Mouse (Mus musculus) liver, embryonic 14.5 days (tissue): ENCODE data around the gene Ms4a6b. TPM values are rescaled to one million over a fixed set of nuclear protein-coding genes. Genes with fewer than 3 reads are reported as not detected.
"Not testable (repeated sequence)": the region's sequence is repeated elsewhere in the genome, so short reads cannot be mapped to it uniquely, and the experiment has no call there.

ENCODE experiments used
- ATAC-seq: fragments of 200-750 bp; cut with Nextera tagmentation; 2 replicates; pipeline ENCODE4 v1.8.0; 2017; ENCODE audit warnings: moderate number of reproducible peaks, mild to moderate bottlenecking, moderate library complexity; ENCODE audit not compliant: insufficient read depth
- DNase-seq, 3 experiments: peaks; one replicate each; pipeline ENCODE4 v3.0.0-alpha.2; 2012 to 2013; ENCODE audit warnings: low read depth in 3 of 3, low spot score in 3 of 3
- H3K27ac ChIP-seq: fragments of 300-500 bp; sonication (generic); 2 replicates; pipeline ENCODE4 v1.5.1; 2014; ENCODE audit warnings: moderate library complexity, mild to moderate bottlenecking, control low read depth, inconsistent platforms
- H3K27me3 ChIP-seq: fragments of 300-500 bp; sonication (generic); 2 replicates; pipeline ENCODE4 v1.6.1; 2014; ENCODE audit warnings: mild to moderate bottlenecking, low read length, moderate library complexity; ENCODE audit not compliant: control insufficient read depth, insufficient read depth
- H3K36me3 ChIP-seq: fragments of 300-500 bp; sonication (generic); replicated peaks from 2 replicates; pipeline ENCODE4 v1.6.1; 2014; ENCODE audit warnings: low read depth; ENCODE audit not compliant: control insufficient read depth, insufficient read depth
- H3K4me1 ChIP-seq, 2 experiments: fragments of 200-500 bp in 1 of 2; fragments of 300-500 bp in 1 of 2; sonication (generic) in 1 of 2; replicated peaks; 2 replicates each; pipeline ENCODE4 v1.6.1; 2012 to 2014; ENCODE audit warnings: antibody characterized with exemption in 1 of 2, inconsistent platforms in 1 of 2, low read length in 1 of 2; ENCODE audit not compliant: control insufficient read depth in 2 of 2, insufficient read depth in 2 of 2
- H3K4me2 ChIP-seq: fragments of 300-500 bp; sonication (generic); 2 replicates; pipeline ENCODE4 v1.6.1; 2014; ENCODE audit warnings: low read depth, mild to moderate bottlenecking, control low read depth, moderate library complexity
- H3K4me3 ChIP-seq, 2 experiments: fragments of 200-500 bp in 1 of 2; fragments of 300-500 bp in 1 of 2; sonication (generic) in 1 of 2; 2 replicates each; pipeline ENCODE4 v1.5.1; 2012 to 2014; ENCODE audit warnings: low read depth in 2 of 2, low read length in 2 of 2, mild to moderate bottlenecking in 2 of 2, control low read depth in 1 of 2, inconsistent platforms in 1 of 2, moderate library complexity in 1 of 2; ENCODE audit not compliant: insufficient read depth in 1 of 2
- H3K9ac ChIP-seq: fragments of 300-500 bp; sonication (generic); replicated peaks from 2 replicates; pipeline ENCODE4 v1.6.1; 2014; ENCODE audit warnings: mild to moderate bottlenecking, control low read depth, moderate library complexity
- H3K9me3 ChIP-seq: fragments of 300-500 bp; sonication (generic); 2 replicates; pipeline ENCODE4 v1.6.1; 2016; ENCODE audit warnings: low read length, mixed read lengths; ENCODE audit not compliant: control insufficient read depth
- CTCF ChIP-seq: IDR thresholded peaks from 2 replicates; pipeline ENCODE4 v1.5.1; 2016; ENCODE audit warnings: antibody characterized with exemption, low read depth, control low read depth
- EP300 ChIP-seq: IDR thresholded peaks from 2 replicates; pipeline ENCODE4 v1.6.1; 2016; ENCODE audit warnings: antibody characterized with exemption, low read depth
- WGBS: fragments of 180-500 bp; shearing (Covaris S2); extraction: QIAGEN DNeasy Blood & Tissue Kit; methylation state at CpG from one replicate; pipeline ENCODE4 v1.1.7; 2014; ENCODE audit not compliant: insufficient replicate concordance; 5-methylcytosine and 5-hydroxymethylcytosine counted together
- polyA plus RNA-seq, 2 experiments: library from polyadenylated mRNA; depleted of rRNA in 1 of 2; stranded (reverse) in 1 of 2; unstranded in 1 of 2; fragments of >200 nt; fragmentation: Nextera tagmentation in 1 of 2; extraction: Ambion mirVana in 1 of 2; gene quantifications; 2 replicates each; pipeline versions ENCODE4 v1.2.1 to v1.2.3; 2012 to 2014

Gene Ms4a6b
- polyA plus RNA-seq, 2 experiments, result 1.7 to 2.2 TPM

DNA sequence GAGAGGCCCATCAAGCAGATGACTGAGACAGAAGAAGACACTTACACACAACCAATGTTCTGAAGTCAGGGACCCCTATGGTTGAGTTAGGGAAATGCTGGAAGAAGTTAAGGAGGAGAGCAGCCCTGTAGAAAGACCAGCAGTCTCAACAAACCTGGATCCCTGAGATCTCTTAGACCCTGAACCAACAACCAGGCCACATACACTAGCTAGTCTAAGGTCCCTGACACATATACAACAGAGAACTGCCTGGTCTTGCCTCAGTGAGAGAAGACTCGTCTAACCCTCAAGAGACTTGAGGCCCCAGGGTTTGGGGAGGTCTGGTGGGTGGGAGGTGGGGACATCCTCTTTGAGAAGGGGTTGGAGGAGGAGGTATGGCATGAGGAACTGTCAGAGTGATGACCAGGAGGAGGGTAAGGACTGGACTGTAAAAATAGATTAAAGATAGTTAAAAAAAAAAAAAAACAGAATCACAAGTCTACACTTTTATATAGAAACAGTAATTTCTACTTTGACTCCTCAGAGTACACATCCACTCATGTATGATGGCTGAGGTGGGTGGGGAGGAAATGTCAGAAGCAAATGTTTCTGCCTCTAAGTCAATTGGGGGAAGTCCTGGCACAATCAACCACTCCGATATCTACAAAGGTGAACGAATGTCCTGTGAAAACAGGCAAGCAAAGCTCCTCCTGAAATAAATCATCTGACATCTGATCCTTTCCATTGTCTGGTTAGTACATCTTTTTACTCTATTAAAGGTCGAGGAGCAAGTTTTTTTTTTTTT is 24.7 kb upstream of the Ms4a6b start:
- H3K9ac ChIP-seq, result no peak overlapping the region
- no peaks in the 10 kb centered on the region for H3K9me3 ChIP-seq
- no peak for TF ChIP-seq EP300
- TF ChIP-seq CTCF, result no peak
- H3K4me3 ChIP-seq, result no peak overlapping the region
- no peaks in the 10 kb centered on the region for H3K4me1 ChIP-seq
- 39% methylated on average over 4 of the region's 4 CpGs for WGBS
- no peak overlapping the region for H3K27ac ChIP-seq
- ATAC-seq (no peak), DNase-seq (no peak)
- no peaks in the 10 kb centered on the region for H3K27me3 ChIP-seq
- no peak overlapping the region for H3K4me2 ChIP-seq
- H3K36me3 ChIP-seq, result no peaks in the 10 kb centered on the region

DNA sequence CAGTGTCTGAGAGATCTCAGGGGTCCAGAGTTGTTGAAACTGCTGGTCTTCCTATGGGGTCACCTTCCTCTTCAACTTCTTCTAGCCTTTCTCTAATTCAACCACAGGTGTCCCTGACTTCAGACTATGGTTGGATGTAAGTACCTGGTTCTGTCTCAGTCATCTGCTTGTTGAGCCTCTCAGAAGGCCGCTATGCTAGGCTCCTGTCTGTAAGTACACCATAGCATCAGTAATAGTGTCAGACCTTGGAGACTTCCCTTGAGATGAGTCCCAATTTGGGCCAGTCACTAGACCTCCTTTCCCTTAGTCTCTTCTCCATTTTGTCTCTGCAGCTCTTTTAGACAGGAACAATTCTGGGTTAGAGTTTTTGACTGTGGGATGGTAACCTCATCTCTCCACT is 23.6 kb upstream of the Ms4a6b start:
- 64% methylated on average over 1 of the region's 1 CpGs for WGBS
- no peak overlapping the region for H3K27ac ChIP-seq
- H3K4me3 ChIP-seq, result no peak overlapping the region
- H3K36me3 ChIP-seq, result no peaks in the 10 kb centered on the region
- H3K9ac ChIP-seq, result no peak overlapping the region
- no peaks in the 10 kb centered on the region for H3K9me3 ChIP-seq
- no peaks in the 10 kb centered on the region for H3K4me1 ChIP-seq
- DNase-seq (no peak), ATAC-seq (no peak)
- TF ChIP-seq EP300 (no peak), CTCF (no peak)
- no peak overlapping the region for H3K4me2 ChIP-seq
- no peaks in the 10 kb centered on the region for H3K27me3 ChIP-seq

DNA sequence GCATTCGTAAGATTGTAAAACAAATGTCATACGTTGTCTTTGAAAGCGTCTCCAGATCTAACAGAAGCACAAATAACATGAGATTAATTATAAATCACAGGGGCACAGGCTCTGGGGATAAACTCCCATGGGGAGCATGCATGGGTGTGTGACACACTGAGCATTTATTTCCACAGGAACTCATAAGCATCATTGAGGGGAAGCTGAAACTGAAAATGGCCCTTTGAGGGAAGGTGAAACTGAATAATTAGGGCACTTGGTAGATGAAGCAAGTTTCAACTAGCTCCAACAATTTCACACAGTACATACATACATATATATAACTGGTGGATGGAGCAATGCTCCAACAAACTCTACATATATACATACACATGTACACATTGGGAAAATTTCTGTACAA is 21.8 kb upstream of the Ms4a6b start:
- Histone ChIP-seq H3K27me3 (no peaks in the 10 kb centered on the region), H3K4me3 (no peak overlapping the region), H3K4me1 (no peaks in the 10 kb centered on the region), H3K27ac (no peak overlapping the region), H3K9ac (no peak overlapping the region), H3K9me3 (no peaks in the 10 kb centered on the region), H3K4me2 (no peak overlapping the region), H3K36me3 (no peaks in the 10 kb centered on the region)
- DNase-seq (no peak), ATAC-seq (no peak)
- whole genome bisulfite sequencing, result 55% methylated on average over 3 of the region's 3 CpGs
- no peak for TF ChIP-seq EP300
- TF ChIP-seq CTCF, result no peak

DNA sequence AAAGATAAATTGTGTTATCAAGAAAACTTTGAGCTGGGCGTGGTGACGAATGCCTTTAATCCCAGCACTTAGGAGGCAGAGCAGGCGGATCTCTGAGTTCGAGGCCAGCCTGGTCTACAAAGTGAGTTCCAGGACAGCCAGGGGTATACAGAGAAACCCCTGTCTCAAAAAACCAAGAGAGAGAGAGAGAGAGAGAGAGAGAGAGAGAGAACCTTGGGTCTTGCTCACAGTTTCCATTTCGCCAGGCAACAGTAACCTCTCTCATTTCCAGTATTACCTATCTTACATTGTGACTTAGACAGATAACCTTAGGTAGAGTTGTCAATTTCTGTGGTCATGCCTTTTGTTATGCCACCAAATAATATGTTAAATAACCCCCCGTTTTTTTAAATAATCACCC is 20.0 kb upstream of the Ms4a6b start:
- Histone ChIP-seq H3K4me3 (no peak overlapping the region), H3K27ac (no peak overlapping the region), H3K27me3 (no peaks in the 10 kb centered on the region), H3K4me1 (no peaks in the 10 kb centered on the region), H3K36me3 (no peaks in the 10 kb centered on the region), H3K4me2 (no peak overlapping the region), H3K9me3 (no peaks in the 10 kb centered on the region), H3K9ac (no peak overlapping the region)
- WGBS, result 54% methylated on average over 6 of the region's 6 CpGs
- no peak for DNase-seq
- ATAC-seq, result no peak
- TF ChIP-seq EP300 (no peak), CTCF (no peak)

DNA sequence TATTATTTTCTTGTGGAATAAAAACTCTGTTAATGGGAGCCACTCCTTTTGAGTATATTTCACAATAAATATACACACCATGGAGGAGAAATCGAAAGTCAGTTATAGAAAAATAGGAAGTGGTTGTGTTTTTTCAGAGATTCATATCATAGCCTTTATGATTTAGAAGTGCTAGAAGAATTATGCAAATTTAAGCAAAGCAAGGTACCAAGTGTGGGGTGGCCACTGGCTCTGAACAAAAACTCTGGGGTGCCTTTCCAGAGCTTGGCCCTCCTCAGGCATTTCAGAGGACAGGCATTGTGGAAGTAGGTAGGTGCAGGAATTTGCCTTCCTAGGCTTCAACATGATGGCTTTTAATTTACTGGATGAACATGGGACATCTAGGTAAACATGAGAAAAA is 19.0 kb upstream of the Ms4a6b start:
- not testable (repeated sequence) for DNase-seq, H3K4me1 ChIP-seq, H3K4me2 ChIP-seq, H3K4me3 ChIP-seq, ATAC-seq, H3K27ac ChIP-seq, H3K27me3 ChIP-seq, H3K36me3 ChIP-seq, H3K9ac ChIP-seq, H3K9me3 ChIP-seq
- WGBS, result 29% methylated on average over 1 of the region's 1 CpGs
